Mouse (Mus musculus) hindbrain, embryonic 12.5 days (tissue): ENCODE measurements at regions not wholly inside any gene's neighbourhood (a gene's known extent, or its start where the extent isn't known, plus 50 kb on each side); places are given as distances from the start of the nearest gene placed in this dataset.
A peak's percentile ranks its signal among the peaks of the same experiment; 100 is the strongest.

Experiments
- ATAC-seq: fragments of 200-750 bp; cut with Nextera tagmentation; 2 replicates; pipeline ENCODE4 v1.8.0; 2017; ENCODE audit warnings: moderate TSS enrichment; ENCODE audit not compliant: low FRiP score
- H3K27ac ChIP-seq: fragments of 300-500 bp; sonication (generic); 2 replicates; pipeline ENCODE4 v1.5.1; 2016; ENCODE audit warnings: mild to moderate bottlenecking
- H3K27me3 ChIP-seq: fragments of 300-500 bp; sonication (generic); 2 replicates; pipeline ENCODE4 v1.6.1; 2016; ENCODE audit warnings: mild to moderate bottlenecking
- H3K36me3 ChIP-seq: fragments of 300-500 bp; sonication (generic); 2 replicates; pipeline ENCODE4 v1.6.1; 2016; ENCODE audit warnings: mild to moderate bottlenecking
- H3K4me1 ChIP-seq: fragments of 300-500 bp; sonication (generic); 2 replicates; pipeline ENCODE4 v1.6.1; 2016
- H3K4me2 ChIP-seq: fragments of 300-500 bp; sonication (generic); replicated peaks from 2 replicates; pipeline ENCODE4 v1.6.1; 2016; ENCODE audit warnings: mild to moderate bottlenecking
- H3K4me3 ChIP-seq: fragments of 300-500 bp; sonication (generic); 2 replicates; pipeline ENCODE4 v1.5.1; 2016; ENCODE audit warnings: mild to moderate bottlenecking
- H3K9ac ChIP-seq: fragments of 300-500 bp; sonication (generic); 2 replicates; pipeline ENCODE4 v1.6.1; 2016; ENCODE audit warnings: mild to moderate bottlenecking, moderate library complexity
- H3K9me3 ChIP-seq: fragments of 300-500 bp; sonication (generic); replicated peaks from 2 replicates; pipeline ENCODE4 v1.6.1; 2016; ENCODE audit warnings: mild to moderate bottlenecking
- WGBS: fragments of 180-500 bp; shearing (Covaris S2); methylation state at CpG from one replicate; pipeline ENCODE4 v1.1.7; 2016; 5-methylcytosine and 5-hydroxymethylcytosine counted together

DNA sequence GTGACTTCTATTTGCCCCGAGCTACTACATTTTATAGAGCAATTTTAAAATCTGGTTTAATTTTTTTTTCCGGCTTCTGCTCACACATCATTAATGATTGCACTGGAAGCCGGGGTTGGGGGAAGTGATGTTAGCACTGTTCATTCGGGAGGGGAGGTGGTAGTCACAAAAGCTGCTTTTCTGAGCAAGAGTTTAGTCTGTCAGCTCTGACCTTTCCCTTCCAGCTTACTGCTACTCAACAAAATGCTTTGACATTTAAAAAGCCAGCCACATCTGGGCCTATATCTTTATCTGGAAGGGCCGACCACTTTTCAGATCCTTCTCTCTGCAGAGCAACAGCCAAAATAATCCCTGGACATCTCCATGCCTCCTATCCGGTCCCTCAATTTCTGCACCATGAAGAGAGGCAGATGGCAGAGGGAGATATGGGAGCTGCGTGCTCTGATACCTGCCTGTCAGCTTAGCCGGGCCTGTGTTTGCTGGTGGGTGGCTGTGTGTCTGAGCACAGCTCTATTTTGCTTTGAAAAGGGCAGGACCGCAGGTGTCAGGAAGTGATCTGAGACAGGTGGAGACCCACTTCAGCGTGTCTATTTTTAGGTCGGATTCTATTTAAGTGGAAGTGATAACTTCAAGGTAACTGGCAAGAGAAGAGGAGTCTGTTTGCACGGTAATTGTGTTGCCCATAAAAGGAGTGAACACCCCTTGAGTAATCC, 63.1 kb downstream of the Kcnf1 start:
- ATAC-seq: no peak
- H3K27ac ChIP-seq: no peak overlapping the region

DNA sequence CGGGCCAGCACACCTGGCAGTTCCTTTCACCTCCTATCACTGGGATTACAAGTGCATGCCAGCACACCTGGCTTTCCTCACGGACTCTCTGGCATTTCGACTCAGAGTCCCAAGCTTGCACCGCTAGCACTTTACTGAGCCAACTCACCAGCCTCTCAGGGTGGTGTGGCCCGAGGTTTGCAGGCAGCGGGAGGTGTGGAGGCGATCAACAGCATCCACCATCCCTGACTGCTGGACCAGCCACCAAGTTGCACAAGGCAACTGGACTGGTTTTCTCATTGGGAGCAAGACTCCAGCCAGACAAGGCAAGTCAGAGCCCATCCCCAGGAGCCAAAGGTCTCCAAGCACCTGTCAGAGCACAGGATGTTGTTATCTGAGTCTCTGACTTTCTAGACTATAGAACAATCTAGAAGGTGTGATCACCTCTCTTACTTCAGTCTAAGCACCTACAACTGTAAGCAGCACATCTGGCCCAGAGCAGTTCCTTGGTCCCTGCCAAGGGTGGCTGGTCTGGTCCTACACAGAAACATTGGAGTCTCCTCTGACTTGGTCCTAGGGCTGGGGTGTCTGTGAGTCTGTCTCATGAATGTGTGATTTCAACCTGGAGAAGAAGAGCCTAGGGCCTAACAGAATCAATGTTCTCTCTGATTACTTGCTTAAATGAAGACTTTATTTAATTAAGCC, 63.8 kb downstream of the Kcnf1 start:
- H3K9me3 ChIP-seq: no peaks in the 10 kb centered on the region
- H3K9ac ChIP-seq: no peak overlapping the region
- WGBS: 88% methylated on average over 7 of the region's 7 CpGs
- no peaks in the 10 kb centered on the region for H3K4me1 ChIP-seq
- ATAC-seq: no peak
- no peak overlapping the region for H3K4me3 ChIP-seq
- H3K27me3 ChIP-seq: no peaks in the 10 kb centered on the region
- no peak overlapping the region for H3K4me2 ChIP-seq
- no peak overlapping the region for H3K27ac ChIP-seq
- no peaks in the 10 kb centered on the region for H3K36me3 ChIP-seq

More for the DNA sequence above, 63.1 kb downstream of the Kcnf1 start:
- Histone ChIP-seq H3K9me3 (no peaks in the 10 kb centered on the region), H3K27me3 (no peaks in the 10 kb centered on the region), H3K36me3 (no peaks in the 10 kb centered on the region), H3K4me3 (no peak overlapping the region), H3K4me2 (no peak overlapping the region), H3K4me1 (no peaks in the 10 kb centered on the region), H3K9ac (no peak overlapping the region)
- WGBS: 78% methylated on average over 12 of the region's 12 CpGs

DNA sequence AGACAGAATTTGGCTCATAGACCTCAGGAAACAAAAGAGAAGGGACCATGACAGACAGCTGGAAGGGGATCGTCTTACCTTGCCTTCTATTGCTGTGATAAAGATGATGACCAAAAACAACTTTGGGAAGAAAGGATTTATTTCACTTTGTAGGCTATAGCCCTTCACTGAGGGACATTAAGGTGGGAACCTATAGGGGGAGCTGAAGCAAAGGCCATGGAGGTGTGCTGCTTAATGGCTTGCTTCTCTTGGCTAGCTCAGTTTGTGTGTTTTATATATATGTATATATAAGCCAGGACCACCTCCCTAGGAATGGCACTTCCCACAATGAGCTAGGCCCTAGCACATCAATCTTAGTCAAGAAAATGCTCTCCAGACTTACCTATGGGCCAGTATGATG, 70.5 kb downstream of the Kcnf1 start:
- Histone ChIP-seq H3K36me3 (no peaks in the 10 kb centered on the region), H3K27ac (no peak overlapping the region), H3K4me2 (no peak overlapping the region), H3K4me3 (no peak overlapping the region), H3K4me1 (no peaks in the 10 kb centered on the region), H3K9me3 (no peaks in the 10 kb centered on the region), H3K9ac (no peak overlapping the region), H3K27me3 (no peaks in the 10 kb centered on the region)
- no peak for ATAC-seq
- WGBS: 86% methylated on average over 1 of the region's 1 CpGs

DNA sequence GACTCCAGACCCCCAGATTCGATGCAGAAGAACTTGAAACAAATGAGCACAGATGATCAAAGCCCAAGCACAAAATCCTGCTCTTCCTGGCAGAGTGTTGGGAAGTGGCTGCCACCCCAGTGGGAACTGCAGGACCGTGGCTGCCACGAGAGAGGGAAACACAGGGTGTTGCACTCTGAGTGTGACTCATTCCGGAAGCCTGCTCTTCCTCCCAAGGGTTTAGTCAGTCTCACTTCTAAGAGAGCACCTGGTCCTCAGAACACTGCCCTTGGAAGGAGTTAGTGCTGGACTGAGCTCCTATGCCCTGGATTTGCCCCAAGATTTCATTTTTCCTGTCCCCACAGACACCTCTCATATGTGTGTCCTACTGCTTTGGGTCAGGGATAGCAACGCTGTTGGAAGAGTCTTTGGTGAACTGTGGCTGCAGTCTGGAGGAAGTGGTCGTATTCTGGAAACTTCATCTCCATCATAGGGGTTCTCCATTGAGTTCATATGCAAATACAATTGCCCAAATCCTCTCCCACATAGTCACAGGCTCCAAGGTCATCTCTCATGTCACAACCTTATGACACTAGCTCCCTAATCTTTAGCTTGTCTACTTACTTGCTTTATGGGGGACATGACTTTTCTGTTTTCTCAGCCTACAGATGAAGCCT, 71.5 kb downstream of the Kcnf1 start:
- 87% methylated on average over 6 of the region's 6 CpGs for WGBS
- Histone ChIP-seq H3K4me1 (no peaks in the 10 kb centered on the region), H3K4me2 (no peak overlapping the region), H3K27ac (no peak overlapping the region), H3K36me3 (no peaks in the 10 kb centered on the region), H3K9me3 (no peaks in the 10 kb centered on the region), H3K4me3 (no peak overlapping the region), H3K27me3 (no peaks in the 10 kb centered on the region), H3K9ac (no peak overlapping the region)
- no peak for ATAC-seq

DNA sequence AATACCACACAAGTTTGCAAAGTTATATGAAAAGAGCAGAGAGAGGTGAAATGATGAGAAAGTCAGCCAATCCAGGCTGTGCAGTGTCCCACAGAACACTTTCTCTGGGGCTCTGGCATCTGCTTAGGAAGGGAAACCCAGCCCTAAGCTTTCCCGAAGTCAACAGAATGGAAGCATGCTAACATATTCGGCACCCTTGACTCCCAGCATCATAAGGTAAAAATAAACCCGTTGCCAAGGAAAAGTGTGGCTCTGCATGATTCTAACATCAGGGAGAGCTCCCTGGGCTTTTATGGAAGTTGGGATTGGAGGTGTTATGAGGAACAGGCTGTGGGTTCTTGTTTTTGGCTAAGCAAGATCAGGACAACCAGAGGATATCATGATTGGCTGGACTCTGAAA, 74.8 kb downstream of the Kcnf1 start:
- no peak overlapping the region for H3K9ac ChIP-seq
- WGBS: 89% methylated on average over 3 of the region's 3 CpGs
- no peak for ATAC-seq
- no peaks in the 10 kb centered on the region for H3K36me3 ChIP-seq
- H3K4me3 ChIP-seq: no peak overlapping the region
- no peak overlapping the region for H3K27ac ChIP-seq
- H3K27me3 ChIP-seq: no peaks in the 10 kb centered on the region
- no peak overlapping the region for H3K4me2 ChIP-seq
- no peaks in the 10 kb centered on the region for H3K9me3 ChIP-seq
- H3K4me1 ChIP-seq: peaks cover 13% of the 10 kb centered on the region

DNA sequence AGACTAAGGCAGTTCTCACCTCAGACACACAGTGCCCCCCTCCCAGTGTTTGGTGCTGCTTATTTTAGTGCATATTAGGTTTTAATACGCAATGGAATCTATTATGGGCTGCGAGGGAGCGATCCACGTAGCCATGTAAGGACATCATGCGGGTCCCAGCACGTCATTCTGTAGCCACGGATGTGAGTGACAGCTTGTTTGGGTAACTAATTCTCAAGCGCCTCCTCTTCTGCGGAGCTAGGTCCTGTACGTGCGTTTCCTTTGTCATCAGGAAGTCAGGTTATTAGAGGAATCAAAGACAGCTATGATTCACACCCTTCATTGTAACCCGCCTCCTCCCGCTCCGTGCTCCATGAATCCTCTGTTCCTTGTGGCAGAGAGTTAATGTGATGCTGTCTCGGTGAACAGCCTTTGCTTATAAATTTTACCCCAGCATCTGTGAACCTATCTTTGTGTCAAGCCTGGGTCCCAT, 78.9 kb downstream of the Kcnf1 start:
- Histone ChIP-seq H3K9me3 (no peaks in the 10 kb centered on the region), H3K36me3 (no peaks in the 10 kb centered on the region), H3K9ac (no peak overlapping the region), H3K27ac (peak overlapping the region; percentile 64), H3K4me1 (peaks cover 25% of the 10 kb centered on the region), H3K4me2 (peak overlapping the region; percentile 39), H3K27me3 (no peaks in the 10 kb centered on the region), H3K4me3 (no peak overlapping the region)
- peak; percentile 58 for ATAC-seq
- 38% methylated on average over 15 of the region's 15 CpGs for WGBS

DNA sequence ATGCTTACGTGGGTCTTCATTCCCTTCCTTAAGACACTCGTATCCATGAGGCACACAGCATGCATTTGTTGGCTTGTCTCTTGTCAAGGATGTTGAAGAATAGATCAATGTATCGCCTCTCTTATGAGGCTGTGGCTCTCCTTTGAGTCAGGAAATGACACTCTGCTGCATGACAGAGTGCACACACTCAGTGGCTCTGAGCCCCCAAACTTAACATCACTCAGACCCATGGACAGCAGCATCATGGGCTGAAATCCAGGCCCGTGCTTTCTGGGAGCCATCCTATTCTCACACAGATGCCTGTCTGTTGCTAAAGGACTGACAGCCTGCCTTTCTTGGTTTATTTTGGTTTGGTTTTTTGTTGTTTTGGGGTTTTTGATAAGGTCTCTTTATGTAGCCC, 81.9 kb downstream of the Kcnf1 start:
- no peak overlapping the region for H3K27ac ChIP-seq
- no peak overlapping the region for H3K4me3 ChIP-seq
- peaks cover 33% of the 10 kb centered on the region for H3K4me1 ChIP-seq
- no peak for ATAC-seq
- no peaks in the 10 kb centered on the region for H3K9me3 ChIP-seq
- H3K9ac ChIP-seq: no peak overlapping the region
- no peak overlapping the region for H3K4me2 ChIP-seq
- H3K27me3 ChIP-seq: no peaks in the 10 kb centered on the region
- H3K36me3 ChIP-seq: no peaks in the 10 kb centered on the region
- 86% methylated on average over 4 of the region's 4 CpGs for WGBS

DNA sequence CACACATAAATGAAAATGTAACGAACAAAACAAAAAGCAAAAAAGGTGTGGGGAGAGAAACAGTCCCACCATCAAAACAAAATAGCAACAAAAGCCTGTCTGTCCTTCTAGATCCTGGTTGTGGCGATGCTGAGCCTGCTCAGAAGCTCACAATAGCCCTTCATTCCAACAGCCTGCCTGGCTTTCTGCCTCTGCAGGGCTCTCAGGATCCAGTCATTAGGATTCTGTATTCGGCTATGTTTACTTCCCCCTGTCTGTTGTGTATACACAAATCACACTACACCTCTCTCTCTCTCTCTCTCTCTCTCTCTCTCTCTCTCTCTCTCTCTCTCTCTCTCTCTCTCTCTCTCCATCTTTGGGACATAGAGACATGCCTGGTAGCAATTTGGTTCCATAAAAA, 82.2 kb upstream of the 2410004P03Rik start:
- H3K4me3 ChIP-seq: no peak overlapping the region
- no peak overlapping the region for H3K4me2 ChIP-seq
- H3K4me1 ChIP-seq: peaks cover 34% of the 10 kb centered on the region
- no peaks in the 10 kb centered on the region for H3K27me3 ChIP-seq
- 57% methylated on average over 3 of the region's 3 CpGs for WGBS
- no peak overlapping the region for H3K27ac ChIP-seq
- H3K9ac ChIP-seq: no peak overlapping the region
- H3K9me3 ChIP-seq: no peaks in the 10 kb centered on the region
- ATAC-seq: no peak
- H3K36me3 ChIP-seq: no peaks in the 10 kb centered on the region

DNA sequence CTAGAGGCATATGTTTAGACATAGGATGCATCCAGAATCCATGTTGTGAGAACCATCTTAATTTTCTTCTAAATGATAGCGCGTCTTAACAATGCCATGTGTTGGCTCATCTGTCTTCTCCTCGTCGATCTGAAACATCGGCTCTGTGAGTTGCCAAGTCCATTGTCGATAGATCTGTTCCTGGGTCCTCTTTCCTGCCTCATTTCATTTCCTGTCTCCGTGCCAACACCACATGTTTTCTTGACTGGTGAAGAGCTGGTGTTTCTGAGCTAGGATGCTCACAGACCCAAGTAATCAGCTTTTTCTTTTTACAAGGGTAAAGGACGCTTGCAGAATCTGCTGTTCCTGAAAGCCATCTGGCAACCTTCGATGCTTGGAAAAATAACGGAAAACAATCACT, 79.5 kb upstream of the 2410004P03Rik start:
- no peaks in the 10 kb centered on the region for H3K9me3 ChIP-seq
- H3K9ac ChIP-seq: no peak overlapping the region
- H3K4me2 ChIP-seq: no peak overlapping the region
- H3K27me3 ChIP-seq: no peaks in the 10 kb centered on the region
- no peak overlapping the region for H3K4me3 ChIP-seq
- H3K36me3 ChIP-seq: no peaks in the 10 kb centered on the region
- WGBS: 69% methylated on average over 10 of the region's 10 CpGs
- H3K4me1 ChIP-seq: peaks cover 21% of the 10 kb centered on the region
- ATAC-seq: no peak
- H3K27ac ChIP-seq: no peak overlapping the region

DNA sequence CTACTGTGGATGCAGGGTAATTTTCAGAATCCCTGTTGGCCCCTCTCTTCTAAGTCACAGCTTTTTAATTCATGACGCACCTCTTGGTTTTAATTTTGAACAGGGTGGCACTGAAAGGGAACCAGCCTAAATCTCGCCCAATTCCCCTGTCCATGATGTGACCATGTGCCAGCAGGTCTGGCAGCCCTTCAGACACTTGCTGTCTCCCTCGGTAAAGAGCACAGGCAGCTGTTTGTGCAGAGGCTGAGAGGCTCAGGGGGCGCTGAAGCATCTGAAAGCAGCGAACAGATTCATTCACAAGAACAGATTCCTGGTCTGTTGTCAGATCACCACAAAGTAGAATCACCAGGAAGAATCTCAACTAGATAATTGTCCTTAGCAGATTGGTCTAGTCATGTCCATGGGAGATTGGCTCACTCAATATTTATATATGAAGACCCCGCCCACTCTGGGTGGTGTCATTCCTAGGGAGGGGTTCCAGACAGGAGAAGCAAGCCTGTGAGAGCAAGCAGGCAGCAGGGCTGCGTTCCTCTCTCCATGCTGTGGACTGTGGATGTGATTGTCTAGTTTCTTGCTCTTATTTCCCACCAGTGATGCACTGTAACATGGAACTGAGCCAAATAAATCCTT, 78.3 kb upstream of the 2410004P03Rik start:
- no peak overlapping the region for H3K4me2 ChIP-seq
- no peaks in the 10 kb centered on the region for H3K9me3 ChIP-seq
- no peak for ATAC-seq
- no peaks in the 10 kb centered on the region for H3K36me3 ChIP-seq
- H3K4me3 ChIP-seq: no peak overlapping the region
- H3K27me3 ChIP-seq: no peaks in the 10 kb centered on the region
- H3K27ac ChIP-seq: no peak overlapping the region
- whole genome bisulfite sequencing: 49% methylated on average over 7 of the region's 7 CpGs
- H3K4me1 ChIP-seq: peaks cover 21% of the 10 kb centered on the region
- H3K9ac ChIP-seq: no peak overlapping the region

DNA sequence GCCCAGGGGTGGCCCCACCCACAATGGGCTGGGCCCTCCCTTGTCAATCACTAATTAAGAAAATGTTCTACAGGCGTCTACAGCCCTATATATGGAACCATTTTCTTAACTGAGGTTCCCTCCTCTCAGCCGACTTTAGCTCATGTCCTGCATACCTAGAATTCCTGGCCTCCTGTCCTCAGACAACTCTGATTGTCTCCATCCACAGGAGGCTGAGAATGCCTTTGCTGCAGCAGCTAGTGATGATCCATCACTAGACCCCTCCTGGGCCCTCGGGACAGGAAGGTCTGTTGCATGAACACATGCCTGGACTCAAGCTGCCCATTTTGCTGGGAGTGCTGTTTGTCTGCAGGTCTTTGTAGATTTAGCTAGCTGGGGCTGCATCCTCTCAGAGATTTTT, 75.9 kb upstream of the 2410004P03Rik start:
- H3K27ac ChIP-seq: no peak overlapping the region

DNA sequence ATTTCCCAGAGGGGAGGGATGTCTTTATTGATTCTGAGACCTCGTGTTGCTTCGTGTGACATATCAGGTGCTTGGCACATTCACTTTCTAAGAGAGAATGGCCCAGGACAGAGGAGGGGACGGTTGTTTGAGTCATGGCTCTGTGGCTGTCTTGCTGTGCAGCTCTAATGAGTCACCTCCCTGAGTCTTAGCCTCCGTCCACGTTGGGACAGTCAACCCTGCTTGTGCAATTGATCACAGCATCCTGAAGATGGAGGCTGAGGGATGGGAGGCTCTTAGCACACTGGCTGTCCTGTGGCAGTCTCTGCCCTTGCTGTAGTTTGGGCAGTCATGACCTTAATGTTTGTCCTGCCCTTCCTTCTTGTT, 73.7 kb upstream of the 2410004P03Rik start:
- 78% methylated on average over 5 of the region's 5 CpGs for WGBS
- Histone ChIP-seq H3K9ac (no peak overlapping the region), H3K4me3 (no peak overlapping the region), H3K36me3 (no peaks in the 10 kb centered on the region), H3K27ac (no peak overlapping the region), H3K4me2 (no peak overlapping the region), H3K27me3 (no peaks in the 10 kb centered on the region), H3K9me3 (no peaks in the 10 kb centered on the region), H3K4me1 (peaks cover 9% of the 10 kb centered on the region)
- no peak for ATAC-seq

More for the DNA sequence above, 75.9 kb upstream of the 2410004P03Rik start:
- Histone ChIP-seq H3K36me3 (no peaks in the 10 kb centered on the region), H3K9me3 (no peaks in the 10 kb centered on the region), H3K27me3 (no peaks in the 10 kb centered on the region), H3K9ac (no peak overlapping the region), H3K4me1 (peaks cover 12% of the 10 kb centered on the region), H3K4me2 (no peak overlapping the region), H3K4me3 (no peak overlapping the region)
- WGBS: 24% methylated on average over 3 of the region's 3 CpGs
- no peak for ATAC-seq
